Mouse (Mus musculus) adrenal gland, adult 8-10 months (tissue): ENCODE measurements at regions not wholly inside any gene's neighbourhood (a gene's known extent, or its start where the extent isn't known, plus 50 kb on each side); places are given as distances from the start of the nearest gene placed in this dataset.

Experiments
- DNase-seq: peaks from one replicate; pipeline ENCODE4 v3.0.0; 2022

DNA sequence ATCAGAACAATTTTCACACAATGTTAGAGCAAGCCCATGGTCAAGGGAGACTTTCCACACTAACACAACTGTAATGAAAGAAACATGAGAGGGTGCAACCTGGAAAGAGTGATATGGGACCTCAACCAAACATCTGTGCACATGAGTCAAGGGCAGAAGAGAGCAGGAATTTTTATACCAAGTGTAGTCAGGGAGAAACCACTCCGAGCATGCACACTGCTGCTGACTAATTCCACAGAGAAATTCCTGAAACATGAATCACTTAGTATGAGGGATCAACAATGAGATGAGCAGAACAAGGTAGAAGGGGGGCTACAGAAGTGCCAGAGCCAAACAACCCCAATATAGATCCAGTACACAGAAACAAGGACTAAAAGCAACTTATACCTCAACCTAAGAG is 363.1 kb upstream of the Fbxo33 start:
- no peak for DNase-seq

DNA sequence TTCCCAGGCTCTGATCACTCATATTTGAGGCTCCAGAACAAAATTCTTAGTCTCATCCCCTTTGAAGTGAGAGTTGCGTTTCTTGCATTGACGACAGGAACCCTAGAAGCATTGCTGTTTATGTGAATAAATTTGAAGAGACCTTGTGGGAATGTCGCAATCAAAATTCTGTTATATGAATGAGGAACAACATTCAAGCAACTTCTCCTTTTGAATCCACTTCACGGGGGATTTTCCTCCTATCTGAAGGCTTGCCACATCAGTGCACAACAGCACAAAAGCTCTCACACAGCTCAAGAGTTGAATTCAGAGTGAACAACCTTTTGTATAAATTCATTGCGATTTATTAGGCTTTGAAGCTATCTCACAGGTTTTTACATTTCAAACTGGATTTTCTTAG is 360.2 kb upstream of the Fbxo33 start:
- DNase-seq: no peak

DNA sequence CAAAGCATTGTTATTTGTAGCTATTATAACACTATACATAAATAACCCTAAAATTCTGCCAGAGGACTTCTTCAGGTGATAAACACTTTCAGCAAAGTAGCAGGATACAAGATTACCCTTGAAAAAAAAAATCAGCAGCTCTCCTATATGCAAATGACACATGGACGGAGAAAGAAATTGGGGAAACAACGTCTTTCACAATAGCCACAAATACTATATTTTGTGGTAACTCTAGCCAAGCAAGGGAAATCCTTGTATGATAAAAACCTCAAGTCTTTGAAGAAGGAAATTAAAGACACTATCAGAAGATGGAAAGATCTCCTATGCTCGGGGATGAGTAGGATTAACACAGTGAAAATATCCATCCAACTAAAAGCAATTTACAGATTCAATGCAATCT is 344.4 kb upstream of the Fbxo33 start:
- no peak for DNase-seq

DNA sequence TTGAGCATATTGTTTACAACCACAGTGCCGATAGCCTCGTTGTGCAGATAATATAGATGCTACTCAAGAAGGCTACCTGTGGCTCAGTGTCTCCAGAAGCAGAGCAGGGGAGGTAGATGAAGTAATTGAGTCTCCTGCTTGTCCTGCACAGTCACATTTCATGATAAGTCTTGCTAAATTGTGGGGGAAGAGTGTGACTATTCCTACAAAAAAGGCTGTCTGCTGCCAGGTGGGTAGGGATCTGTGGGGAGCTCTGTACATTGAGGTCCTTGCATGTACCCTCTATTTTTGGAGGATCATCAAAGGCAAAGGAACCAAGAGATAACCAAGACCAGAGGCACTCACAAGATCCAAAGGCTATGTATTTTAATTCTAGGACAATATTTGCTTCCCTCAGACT is 320.3 kb upstream of the Fbxo33 start:
- DNase-seq: no peak

DNA sequence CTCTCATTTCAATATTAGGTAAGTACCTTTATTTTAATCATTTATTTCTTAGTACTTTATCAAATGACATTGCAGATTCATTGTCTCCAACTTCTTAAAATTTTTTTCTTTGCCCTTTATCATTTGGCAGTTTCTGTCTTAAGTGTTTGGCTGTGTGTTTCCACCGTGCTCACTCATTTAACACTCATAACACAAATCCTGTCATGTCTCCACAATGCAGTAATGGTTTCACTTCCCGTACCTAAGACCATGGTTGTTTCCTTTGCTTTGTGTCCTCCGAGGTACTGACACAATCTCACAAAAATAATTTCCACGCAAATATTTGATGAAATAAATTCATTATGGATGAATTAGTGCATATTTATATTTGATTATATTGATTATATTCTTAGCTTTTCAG is 311.0 kb upstream of the Fbxo33 start:
- DNase-seq: no peak

DNA sequence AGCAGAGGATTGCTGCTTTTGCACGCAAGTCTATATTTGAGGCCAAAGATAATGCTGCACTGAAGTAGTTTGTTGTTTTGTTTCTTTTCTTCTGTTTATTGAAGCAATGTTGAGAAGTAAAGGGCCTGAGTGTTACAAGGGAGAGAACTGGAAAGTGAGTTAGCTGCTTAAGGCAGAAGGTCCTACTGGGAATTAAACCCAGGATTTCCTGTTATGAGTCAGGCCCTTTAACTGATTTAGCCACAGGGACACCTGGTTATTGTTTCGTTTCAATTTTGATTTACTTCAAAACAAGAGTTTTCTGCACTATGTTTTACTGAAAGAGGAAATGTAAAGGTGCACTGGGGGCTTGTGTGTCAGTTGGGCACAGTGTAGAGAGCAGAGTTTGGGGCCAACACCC is 303.8 kb upstream of the Fbxo33 start:
- DNase-seq: no peak

DNA sequence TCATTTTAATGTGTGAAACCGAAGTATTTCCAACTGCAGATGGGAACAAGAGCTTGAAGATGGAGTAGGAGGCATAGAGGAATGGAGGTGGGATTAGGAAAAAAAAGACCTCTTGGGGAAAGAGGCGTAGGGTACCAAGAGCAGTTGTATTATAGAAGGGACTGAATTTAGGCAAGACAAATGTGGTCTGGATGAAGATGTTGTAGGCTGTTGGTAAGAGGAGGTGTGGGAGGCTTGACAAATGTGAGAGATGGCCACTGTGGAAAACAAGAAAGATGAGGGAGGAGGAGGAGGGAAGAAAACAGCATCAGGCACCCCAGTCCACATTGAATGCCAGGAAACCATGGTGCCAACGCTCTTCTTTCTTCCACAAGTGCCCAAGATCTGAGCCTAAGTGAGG is 302.4 kb upstream of the Fbxo33 start:
- no peak for DNase-seq

DNA sequence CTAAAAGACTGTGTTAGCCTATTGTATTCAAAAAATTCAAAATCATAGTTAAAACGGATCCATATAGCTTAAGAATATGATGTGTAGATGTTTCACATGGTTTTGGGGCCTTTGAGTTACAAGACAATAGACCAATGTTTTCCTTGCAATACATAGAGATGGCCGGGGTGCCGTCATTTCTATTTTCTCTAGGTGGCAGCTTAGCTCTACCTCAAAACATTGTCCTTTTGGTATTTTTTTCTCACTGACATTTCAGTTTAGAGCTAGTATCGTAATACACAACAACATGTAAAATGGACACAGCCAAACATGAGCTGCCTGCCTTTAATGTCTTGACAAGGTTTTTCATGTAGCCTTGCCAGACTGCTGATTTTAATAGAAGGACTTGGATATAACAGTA is 290.3 kb upstream of the Fbxo33 start:
- peak; percentile 0 for DNase-seq

DNA sequence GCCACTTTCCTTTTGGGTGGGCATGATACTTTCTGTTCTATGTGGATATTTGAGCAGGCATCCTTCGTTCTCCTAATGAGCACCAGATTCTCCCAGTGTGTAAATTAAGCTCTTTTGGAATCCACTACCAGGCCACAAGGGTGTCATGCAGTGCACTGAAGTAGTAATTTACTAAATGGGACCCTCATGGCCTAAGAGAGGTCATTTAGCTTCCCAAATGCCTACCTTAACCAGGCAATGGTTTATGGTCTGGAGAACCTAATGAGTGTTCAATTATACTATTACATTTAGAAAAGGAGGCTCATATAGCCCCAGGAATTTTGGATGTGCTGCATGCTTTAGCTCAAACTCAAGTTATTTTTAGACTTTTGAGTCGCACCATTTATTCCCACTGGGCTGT is 289.6 kb upstream of the Fbxo33 start:
- DNase-seq: no peak

DNA sequence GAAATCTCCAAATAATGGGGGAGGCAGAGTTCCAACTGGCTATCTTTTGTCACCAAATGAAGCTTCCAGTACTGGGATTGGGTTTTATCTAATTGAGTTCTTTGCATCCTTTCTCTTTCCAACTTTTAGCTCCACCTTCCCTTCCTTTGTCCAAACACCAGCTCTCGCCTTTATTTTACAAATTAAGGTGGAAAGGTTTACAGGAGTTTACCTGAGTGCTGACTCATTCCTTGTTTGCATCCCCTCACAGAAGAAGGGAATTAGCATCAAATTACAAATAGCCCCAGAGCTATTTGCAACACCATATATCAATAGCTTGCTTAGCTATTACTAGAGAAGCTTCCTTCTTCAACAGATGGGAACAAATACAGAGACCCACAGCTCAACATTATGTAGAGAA is 287.9 kb upstream of the Fbxo33 start:
- no peak for DNase-seq

DNA sequence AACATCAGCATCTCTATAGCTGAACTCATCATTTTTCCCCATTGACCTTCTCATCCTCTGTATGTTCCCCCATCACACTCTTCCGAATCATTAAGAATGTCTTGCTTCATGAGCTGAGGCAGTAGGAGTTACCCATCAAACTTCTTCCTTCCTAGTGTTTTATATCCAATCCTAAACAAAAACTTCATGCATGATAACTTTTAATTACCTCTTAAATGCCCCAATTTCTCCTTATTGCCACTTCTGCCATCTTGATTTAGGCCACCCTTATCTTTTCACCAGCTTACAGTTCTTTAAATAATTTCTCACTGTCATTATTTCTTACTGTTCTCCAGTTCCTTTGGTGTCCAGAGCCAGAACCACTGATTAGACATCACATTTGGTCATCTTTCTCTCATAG is 277.9 kb upstream of the Fbxo33 start:
- DNase-seq: no peak

DNA sequence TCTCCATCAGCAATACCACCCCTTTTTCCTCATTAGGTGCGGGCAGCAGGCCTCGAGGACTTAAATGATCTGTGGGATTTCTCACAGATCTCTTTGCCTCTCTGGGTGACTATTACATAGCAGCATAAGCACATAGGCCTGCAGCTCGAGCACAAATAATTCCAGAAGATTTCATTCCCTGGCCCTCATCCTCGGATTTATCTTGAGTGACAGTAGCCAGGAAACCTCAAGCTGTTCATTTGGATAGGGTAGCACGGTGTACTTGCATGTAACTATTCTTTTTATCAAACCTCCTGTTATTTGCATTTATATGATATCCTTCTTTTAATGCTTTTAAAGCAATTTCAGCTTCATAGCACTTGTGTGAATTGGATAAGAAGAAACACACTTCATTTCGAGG is 268.5 kb upstream of the Fbxo33 start:
- no peak for DNase-seq

DNA sequence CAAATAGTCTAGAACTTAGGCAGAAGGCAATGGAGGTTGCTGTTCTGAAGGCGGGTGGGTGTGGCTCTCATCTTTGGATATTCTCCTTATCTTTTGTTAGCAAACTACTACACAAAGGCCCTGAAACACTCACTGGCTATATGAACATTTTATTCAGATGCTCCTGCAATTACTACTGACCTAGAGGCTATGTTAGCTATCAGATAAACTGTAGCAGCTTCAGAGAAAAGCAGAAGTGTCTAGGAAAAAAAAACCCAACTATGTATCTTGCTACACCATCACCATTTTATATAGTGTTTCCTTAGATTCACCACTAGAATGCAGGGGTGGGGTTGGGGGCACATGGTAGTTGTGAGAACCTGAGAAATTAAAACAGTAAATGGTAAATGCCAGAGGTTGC is 268.0 kb upstream of the Fbxo33 start:
- DNase-seq: no peak

DNA sequence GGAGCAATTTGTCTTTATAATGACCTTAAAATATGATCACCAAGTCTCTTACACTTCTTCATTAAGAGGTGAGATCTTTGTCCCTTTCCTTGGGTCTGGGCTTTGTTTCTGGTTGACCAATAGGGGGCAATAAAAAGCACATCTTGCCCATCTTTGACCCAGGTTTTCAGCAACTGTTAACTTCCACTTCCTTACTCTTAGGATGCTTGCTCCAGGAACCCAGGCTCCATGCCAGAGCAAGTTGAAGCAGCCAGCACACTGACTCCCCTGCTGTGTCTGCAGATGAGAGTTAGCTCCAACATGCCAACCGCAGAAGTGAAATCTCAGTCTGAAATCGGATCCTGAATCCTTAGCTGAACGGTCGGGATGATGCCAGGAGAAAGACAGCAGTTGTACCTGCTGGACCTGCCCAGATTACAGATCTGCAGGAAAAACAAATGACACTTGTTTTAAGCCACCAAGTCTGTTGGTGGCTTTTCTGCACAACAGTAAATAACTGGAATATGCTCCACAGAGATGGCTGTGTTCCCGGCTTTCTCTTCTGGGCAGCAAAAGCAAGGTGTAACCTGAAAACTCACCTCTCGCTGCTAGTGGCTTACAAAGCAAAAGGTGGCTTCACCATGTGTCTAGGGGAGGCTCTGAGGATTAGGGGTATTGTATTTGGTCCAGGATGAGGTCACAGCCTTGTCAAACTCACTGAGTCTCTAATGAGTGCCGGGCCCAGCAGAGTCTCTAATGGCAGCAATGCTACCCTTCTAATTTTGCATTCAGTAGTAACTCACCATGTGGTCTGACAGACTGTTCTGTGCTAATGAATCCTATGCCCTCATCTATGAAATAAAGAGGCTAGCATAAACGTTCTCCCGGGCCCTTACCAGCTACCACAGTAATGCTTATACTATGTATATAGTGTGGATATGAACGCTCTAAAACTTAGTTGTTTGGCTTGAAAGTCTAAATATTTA is 241.8 kb upstream of the Fbxo33 start:
- DNase-seq: no peak

DNA sequence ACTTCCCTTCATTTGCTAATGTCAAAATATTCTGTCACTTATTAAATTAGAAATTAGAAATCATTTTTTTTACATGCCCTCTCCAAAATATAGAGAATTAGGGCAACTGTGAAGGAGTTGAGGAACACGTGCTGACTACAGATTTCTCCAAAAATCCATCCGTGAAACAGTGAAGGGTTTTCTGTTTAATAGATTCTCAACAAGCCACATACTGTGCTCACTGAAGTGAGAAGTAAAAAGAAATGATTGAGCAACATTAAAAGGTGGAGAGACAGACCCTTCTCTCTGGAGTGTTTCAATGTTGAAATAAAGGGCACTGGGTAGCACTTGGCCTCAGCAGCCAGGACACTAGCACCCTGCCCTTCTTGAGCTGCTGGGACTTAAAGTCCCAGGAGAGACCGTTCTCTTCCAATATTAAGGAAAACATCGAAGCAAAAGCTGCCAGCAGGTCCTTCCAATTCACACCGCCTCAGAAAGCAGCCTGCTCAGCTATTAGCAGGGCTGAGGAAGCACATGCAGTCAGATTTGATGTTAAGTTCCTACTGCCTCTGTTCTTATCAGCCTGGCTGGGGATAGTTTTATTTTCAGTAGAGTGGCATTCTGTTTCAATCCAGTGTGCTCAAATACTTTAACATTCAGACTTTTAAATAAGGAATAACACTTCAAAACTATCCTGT is 236.8 kb upstream of the Fbxo33 start:
- no peak for DNase-seq

DNA sequence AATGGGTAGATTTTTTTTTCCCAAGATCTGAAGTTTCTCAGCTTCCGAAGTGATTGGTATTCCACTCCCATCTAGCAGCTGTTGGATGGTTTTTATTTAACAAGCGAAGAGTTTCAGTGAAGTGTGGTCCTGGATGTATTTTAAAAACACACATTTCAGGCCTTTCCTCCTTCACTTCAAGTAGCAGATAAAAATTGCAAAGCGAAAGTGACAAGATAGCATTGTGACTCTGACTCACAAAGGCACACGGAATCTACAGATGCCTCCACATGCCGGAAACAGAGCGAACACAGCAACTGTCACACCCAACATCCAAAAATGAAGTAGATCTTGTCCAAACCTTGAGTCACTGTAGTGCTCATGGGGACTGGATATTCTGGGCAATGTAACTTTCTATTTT is 195.5 kb upstream of the Fbxo33 start:
- DNase-seq: no peak

DNA sequence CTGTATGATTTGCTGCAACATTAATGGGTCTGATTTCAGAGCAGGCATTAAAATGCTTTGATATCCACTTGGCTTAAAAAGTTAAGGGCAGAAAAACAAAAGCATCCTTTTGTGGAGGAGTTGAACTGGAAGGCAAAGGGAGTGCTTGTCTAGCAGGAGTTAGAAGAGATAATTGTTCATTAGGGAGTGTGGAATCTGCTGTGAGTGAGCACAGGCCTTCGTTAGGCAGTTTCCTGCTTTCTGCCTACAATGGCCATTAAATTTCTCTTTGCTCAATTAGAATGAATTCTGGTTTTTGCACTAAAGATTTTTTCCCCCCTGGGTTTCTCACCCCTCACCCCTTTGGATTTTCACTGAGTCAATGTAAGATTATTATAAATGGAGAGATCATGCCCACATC is 192.0 kb upstream of the Fbxo33 start:
- DNase-seq: no peak

DNA sequence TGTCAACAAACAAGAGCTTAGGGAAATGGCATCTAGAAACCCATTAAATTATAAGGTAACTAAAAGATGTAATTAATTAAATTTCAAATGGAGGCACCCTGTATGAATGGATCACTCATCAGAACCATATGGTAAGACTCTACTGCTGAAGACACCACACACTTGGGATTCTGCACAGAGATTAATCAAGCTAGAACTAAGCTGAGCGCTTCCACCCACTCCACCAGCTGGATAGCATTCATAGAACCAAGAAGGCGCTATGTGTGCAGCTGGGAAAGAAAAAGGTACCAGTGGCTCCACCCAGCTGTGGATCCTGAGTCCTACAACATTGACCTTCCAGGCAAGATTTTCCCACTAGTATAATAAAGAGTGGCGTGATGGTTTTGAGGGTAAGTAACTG is 171.6 kb upstream of the Fbxo33 start:
- DNase-seq: no peak

DNA sequence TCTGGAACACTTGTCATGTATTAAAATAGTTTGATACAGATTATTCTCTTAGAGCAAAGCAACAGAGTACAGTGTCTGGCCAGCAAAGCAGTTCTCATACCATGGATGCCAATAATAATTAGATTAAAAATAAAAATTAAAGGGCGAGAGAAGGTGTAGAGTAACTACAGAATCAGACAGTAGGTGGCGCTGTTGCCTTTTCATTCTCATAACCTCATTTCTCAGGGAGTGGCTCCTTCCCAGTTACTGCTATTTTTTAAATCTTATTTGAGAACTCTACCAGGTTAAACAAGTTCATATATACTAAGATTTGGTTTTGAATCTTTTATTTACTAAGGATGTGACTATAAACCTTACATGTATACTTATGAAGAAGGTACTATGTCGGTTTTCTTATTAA is 163.3 kb upstream of the Fbxo33 start:
- no peak for DNase-seq

DNA sequence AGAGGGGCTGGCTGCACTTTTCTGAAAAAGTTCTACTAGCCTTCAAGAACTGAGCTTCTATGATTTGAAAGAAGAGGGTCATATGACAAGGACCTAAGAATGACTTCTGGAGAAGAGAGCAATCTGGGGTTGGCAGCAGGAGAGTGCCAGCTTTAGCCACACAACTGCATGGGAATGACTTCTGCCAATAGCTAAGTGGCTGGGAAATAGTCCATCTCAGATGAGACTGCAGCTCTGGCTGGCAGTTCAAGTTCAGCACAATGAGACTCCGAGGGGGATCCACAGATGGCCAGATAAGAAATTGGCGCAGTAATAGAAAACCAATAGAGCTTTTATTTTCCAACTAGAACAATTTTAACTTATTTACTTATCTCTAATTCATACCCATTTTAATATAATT is 122.1 kb upstream of the Fbxo33 start:
- no peak for DNase-seq

DNA sequence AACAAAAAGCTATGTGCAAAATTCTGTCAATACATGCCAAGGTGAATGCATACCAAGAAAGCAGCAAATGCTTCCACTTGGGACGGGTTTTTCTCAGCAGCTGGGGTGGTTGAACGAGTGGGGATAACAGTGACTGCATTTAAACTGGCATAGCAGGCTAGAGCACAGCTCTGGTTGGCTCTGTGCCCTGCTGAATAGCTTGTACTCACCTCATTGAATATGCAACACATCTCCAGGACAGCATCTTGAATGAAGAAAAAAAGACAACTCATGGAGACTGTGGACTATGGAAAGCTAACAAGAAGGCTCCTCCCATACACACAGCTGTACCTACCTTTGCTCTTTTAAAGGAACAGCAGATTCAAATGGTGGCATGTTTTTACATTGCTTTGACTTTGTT is 111.2 kb upstream of the Fbxo33 start:
- no peak for DNase-seq

DNA sequence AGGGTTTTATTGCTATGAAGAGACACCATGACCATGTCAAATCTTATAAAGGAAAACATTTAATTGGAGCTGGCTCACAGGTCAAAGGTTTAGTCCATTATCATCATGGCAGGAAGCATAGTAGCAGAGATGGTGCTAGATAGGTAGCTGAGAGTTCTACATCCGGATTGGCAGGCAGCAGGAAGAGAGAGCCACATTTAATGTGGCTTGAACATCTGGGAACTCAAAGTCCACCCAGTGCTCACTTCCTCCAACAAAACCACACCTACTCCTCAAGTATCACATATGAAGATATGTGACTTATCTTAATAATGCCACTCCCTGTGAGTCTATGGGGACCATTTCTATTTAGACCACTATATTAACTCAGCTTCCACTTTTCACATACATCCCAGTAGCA is 93.2 kb upstream of the Fbxo33 start:
- no peak for DNase-seq

DNA sequence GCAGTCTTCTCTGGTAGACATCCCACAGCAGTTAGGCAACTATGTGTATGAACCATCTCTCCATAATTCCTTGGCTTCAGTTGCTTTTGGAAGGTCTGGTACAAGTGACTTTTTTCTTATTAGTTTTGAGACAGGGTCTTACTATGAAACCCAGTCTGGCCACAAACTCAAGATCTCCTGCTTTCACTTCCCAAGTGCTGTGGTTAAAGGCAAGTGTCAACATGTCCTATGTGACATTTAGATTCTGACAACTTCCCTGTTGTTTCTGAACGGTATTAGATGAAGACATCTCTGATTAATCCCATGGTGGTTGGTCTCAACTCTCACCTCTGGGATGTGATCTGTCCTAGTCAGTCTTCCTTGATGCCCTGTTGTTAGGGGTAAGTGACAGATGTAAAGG is 88.4 kb upstream of the Fbxo33 start:
- DNase-seq: no peak

DNA sequence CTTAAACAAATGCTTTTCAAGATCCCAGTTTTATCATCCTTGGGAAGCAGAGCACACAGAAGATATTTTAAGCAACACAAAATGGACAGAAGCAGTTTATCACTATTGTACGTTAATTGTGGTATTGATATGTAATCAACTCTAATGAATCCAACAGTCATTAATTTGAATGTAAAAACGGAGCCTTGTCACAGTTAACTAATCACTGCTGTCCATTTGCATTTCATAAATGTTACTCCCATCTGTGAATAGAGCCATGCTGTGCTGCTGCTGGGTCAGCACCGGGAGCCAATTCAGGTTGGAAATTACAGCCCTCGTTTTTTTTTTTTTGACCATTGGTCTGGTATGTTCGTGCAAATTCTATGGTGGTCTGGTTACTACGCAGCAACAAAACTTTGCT is 85.0 kb upstream of the Fbxo33 start:
- no peak for DNase-seq
